Mouse (Mus musculus) lung, adult 18-20 months (tissue): ENCODE results near the gene S100a3.
A peak's percentile ranks its signal among the peaks of the same experiment; 100 is the strongest.

ENCODE experiments used
- DNase-seq, 2 experiments: peaks; one replicate each; pipeline ENCODE4 v3.0.0; 2022; ENCODE audit warnings: mixed read lengths in 2 of 2

The S100a3 gene

GRCm38 (mm10) chr3:90631984-90632383 lies 71.6 kb downstream of the S100a3 start:
- DNase-seq = no peak

- no peak for DNase-seq
These were observed 78.3 kb downstream of the S100a3 start for GRCm38 (mm10) chr3:90638511-90639275.

- DNase-seq = peak in 1 of 2 experiments; percentile 20
These were observed 79.3 kb downstream of the S100a3 start for GRCm38 (mm10) chr3:90639511-90640154.

- DNase-seq = no peak
These were observed 80.6 kb downstream of the S100a3 start for GRCm38 (mm10) chr3:90640981-90641380.

GRCm38 (mm10) chr3:90644220-90644619 lies 83.8 kb downstream of the S100a3 start:
- DNase-seq = peak; percentile 54 to 59

- DNase-seq = no peak
These were observed 86.9 kb downstream of the S100a3 start for GRCm38 (mm10) chr3:90647291-90647690.

GRCm38 (mm10) chr3:90648981-90649380 lies 88.6 kb downstream of the S100a3 start:
- no peak for DNase-seq

GRCm38 (mm10) chr3:90649832-90650231 lies 89.5 kb downstream of the S100a3 start:
- no peak for DNase-seq
